Mouse (Mus musculus): ENCODE data around the gene Gpld1. TPM values are rescaled to one million over a fixed set of nuclear protein-coding genes. Genes with fewer than 3 reads are reported as not detected.

Gene Gpld1
- polyA plus RNA-seq, 1 experiment, result 0.02 TPM

GRCm38 (mm10) chr13:24993160-24993559 is 50.2 kb downstream of the Gpld1 start:
- Histone ChIP-seq H3K27me3 (ENCODE audit: control insufficient read depth, insufficient read depth, insufficient read length) (no peaks in the 10 kb centered on the region), H3ac (ENCODE audit: control insufficient read depth, insufficient read length, low read depth) (no peak overlapping the region), H3K79me3 (ENCODE audit: low read depth) (no peaks in the 10 kb centered on the region), H3K79me2 (ENCODE audit: control insufficient read depth, insufficient read depth) (no peaks in the 10 kb centered on the region), H3K4me3 (ENCODE audit: insufficient read depth, poor library complexity, severe bottlenecking) (no peak overlapping the region), H3K36me3 (ENCODE audit: control insufficient read depth, insufficient read depth) (peaks cover 44% of the 10 kb centered on the region)
- TF ChIP-seq MYOG (IDR thresholded peaks at IDR 0.05; ENCODE audit: control insufficient read depth, extremely low read depth, insufficient read length), result no peak
- no peak for TF ChIP-seq USF1 (IDR thresholded peaks at IDR 0.05; ENCODE audit: low read depth)
- TF ChIP-seq MYOD1 (IDR thresholded peaks at IDR 0.05; ENCODE audit: control insufficient read depth, insufficient read length, low read depth), result no peak
- TF ChIP-seq CEBPB (IDR thresholded peaks at IDR 0.05; ENCODE audit: low read depth), result no peak
- TF ChIP-seq CTCF (IDR thresholded peaks at IDR 0.05; ENCODE audit: control insufficient read depth, insufficient read depth, insufficient read length), result no peak
- no peak for TF ChIP-seq MAX (IDR thresholded peaks at IDR 0.05)
- no peak for TF ChIP-seq FOSL1 (IDR thresholded peaks at IDR 0.05; ENCODE audit: insufficient read depth, low read length, poor library complexity, severe bottlenecking)

- Histone ChIP-seq H3K27me3 (ENCODE audit: control insufficient read depth, insufficient read depth, insufficient read length) (no peaks in the 10 kb centered on the region), H3K4me3 (ENCODE audit: insufficient read depth, poor library complexity, severe bottlenecking) (no peak overlapping the region), H3ac (ENCODE audit: control insufficient read depth, insufficient read length, low read depth) (no peak overlapping the region), H3K36me3 (ENCODE audit: control insufficient read depth, insufficient read depth) (peaks cover 65% of the 10 kb centered on the region), H3K79me3 (ENCODE audit: low read depth) (no peaks in the 10 kb centered on the region), H3K79me2 (ENCODE audit: control insufficient read depth, insufficient read depth) (no peaks in the 10 kb centered on the region)
- TF ChIP-seq MYOG (IDR thresholded peaks at IDR 0.05; ENCODE audit: control insufficient read depth, extremely low read depth, insufficient read length) (no peak), MYOD1 (IDR thresholded peaks at IDR 0.05; ENCODE audit: control insufficient read depth, insufficient read length, low read depth) (no peak), CTCF (IDR thresholded peaks at IDR 0.05; ENCODE audit: control insufficient read depth, insufficient read depth, insufficient read length) (no peak), USF1 (IDR thresholded peaks at IDR 0.05; ENCODE audit: low read depth) (no peak), MAX (IDR thresholded peaks at IDR 0.05) (no peak), CEBPB (IDR thresholded peaks at IDR 0.05; ENCODE audit: low read depth) (no peak), FOSL1 (IDR thresholded peaks at IDR 0.05; ENCODE audit: insufficient read depth, low read length, poor library complexity, severe bottlenecking) (no peak)
Measured at GRCm38 (mm10) chr13:24999538-24999937, 56.6 kb downstream of the Gpld1 start.

- H3K79me2 ChIP-seq (ENCODE audit: control insufficient read depth, insufficient read depth), result peaks cover 11% of the 10 kb centered on the region
- no peak overlapping the region for H3K4me3 ChIP-seq (ENCODE audit: insufficient read depth, poor library complexity, severe bottlenecking)
- H3K36me3 ChIP-seq (ENCODE audit: control insufficient read depth, insufficient read depth), result peaks cover 57% of the 10 kb centered on the region
- H3K79me3 ChIP-seq (ENCODE audit: low read depth), result peaks cover 4% of the 10 kb centered on the region
- TF ChIP-seq CTCF (IDR thresholded peaks at IDR 0.05; ENCODE audit: control insufficient read depth, insufficient read depth, insufficient read length), result no peak
- no peak for TF ChIP-seq MAX (IDR thresholded peaks at IDR 0.05)
- TF ChIP-seq CEBPB (IDR thresholded peaks at IDR 0.05; ENCODE audit: low read depth), result no peak
- TF ChIP-seq MYOG (IDR thresholded peaks at IDR 0.05; ENCODE audit: control insufficient read depth, extremely low read depth, insufficient read length), result no peak
- no peak for TF ChIP-seq USF1 (IDR thresholded peaks at IDR 0.05; ENCODE audit: low read depth)
- no peak for TF ChIP-seq FOSL1 (IDR thresholded peaks at IDR 0.05; ENCODE audit: insufficient read depth, low read length, poor library complexity, severe bottlenecking)
- TF ChIP-seq MYOD1 (IDR thresholded peaks at IDR 0.05; ENCODE audit: control insufficient read depth, insufficient read length, low read depth), result no peak
- H3K27me3 ChIP-seq (ENCODE audit: control insufficient read depth, insufficient read depth, insufficient read length), result no peaks in the 10 kb centered on the region
- no peak overlapping the region for H3ac ChIP-seq (ENCODE audit: control insufficient read depth, insufficient read length, low read depth)
Measured at GRCm38 (mm10) chr13:25002965-25003364, 60.0 kb downstream of the Gpld1 start.

GRCm38 (mm10) chr13:25007115-25007514 is 64.2 kb downstream of the Gpld1 start:
- Histone ChIP-seq H3ac (ENCODE audit: control insufficient read depth, insufficient read length, low read depth) (no peak overlapping the region), H3K36me3 (ENCODE audit: control insufficient read depth, insufficient read depth) (peaks cover 23% of the 10 kb centered on the region), H3K79me3 (ENCODE audit: low read depth) (peaks cover 4% of the 10 kb centered on the region), H3K27me3 (ENCODE audit: control insufficient read depth, insufficient read depth, insufficient read length) (no peaks in the 10 kb centered on the region), H3K79me2 (ENCODE audit: control insufficient read depth, insufficient read depth) (peaks cover 11% of the 10 kb centered on the region), H3K4me3 (ENCODE audit: insufficient read depth, poor library complexity, severe bottlenecking) (no peak overlapping the region)
- TF ChIP-seq CEBPB (IDR thresholded peaks at IDR 0.05; ENCODE audit: low read depth) (no peak), FOSL1 (IDR thresholded peaks at IDR 0.05; ENCODE audit: insufficient read depth, low read length, poor library complexity, severe bottlenecking) (no peak), CTCF (IDR thresholded peaks at IDR 0.05; ENCODE audit: control insufficient read depth, insufficient read depth, insufficient read length) (no peak), MAX (IDR thresholded peaks at IDR 0.05) (no peak), MYOD1 (IDR thresholded peaks at IDR 0.05; ENCODE audit: control insufficient read depth, insufficient read length, low read depth) (no peak), USF1 (IDR thresholded peaks at IDR 0.05; ENCODE audit: low read depth) (no peak), MYOG (IDR thresholded peaks at IDR 0.05; ENCODE audit: control insufficient read depth, extremely low read depth, insufficient read length) (no peak)

- peaks cover 4% of the 10 kb centered on the region for H3K79me3 ChIP-seq (ENCODE audit: low read depth)
- no peak overlapping the region for H3ac ChIP-seq (ENCODE audit: control insufficient read depth, insufficient read length, low read depth)
- peaks cover 3% of the 10 kb centered on the region for H3K36me3 ChIP-seq (ENCODE audit: control insufficient read depth, insufficient read depth)
- H3K27me3 ChIP-seq (ENCODE audit: control insufficient read depth, insufficient read depth, insufficient read length), result no peaks in the 10 kb centered on the region
- TF ChIP-seq CTCF (IDR thresholded peaks at IDR 0.05; ENCODE audit: control insufficient read depth, insufficient read depth, insufficient read length) (no peak), MYOD1 (IDR thresholded peaks at IDR 0.05; ENCODE audit: control insufficient read depth, insufficient read length, low read depth) (no peak), MYOG (IDR thresholded peaks at IDR 0.05; ENCODE audit: control insufficient read depth, extremely low read depth, insufficient read length) (no peak), MAX (IDR thresholded peaks at IDR 0.05) (no peak), FOSL1 (IDR thresholded peaks at IDR 0.05; ENCODE audit: insufficient read depth, low read length, poor library complexity, severe bottlenecking) (no peak), USF1 (IDR thresholded peaks at IDR 0.05; ENCODE audit: low read depth) (no peak), CEBPB (IDR thresholded peaks at IDR 0.05; ENCODE audit: low read depth) (no peak)
- H3K4me3 ChIP-seq (ENCODE audit: insufficient read depth, poor library complexity, severe bottlenecking), result no peak overlapping the region
- H3K79me2 ChIP-seq (ENCODE audit: control insufficient read depth, insufficient read depth), result peaks cover 23% of the 10 kb centered on the region
Measured at GRCm38 (mm10) chr13:25018316-25018715, 75.4 kb downstream of the Gpld1 start.
